Mouse (Mus musculus) thymus, postnatal 36 days (tissue): ENCODE measurements at regions not wholly inside any gene's neighbourhood (a gene's known extent, or its start where the extent isn't known, plus 50 kb on each side); places are given as distances from the start of the nearest gene placed in this dataset.

Experiments used
- DNase-seq, 2 experiments: peaks; one replicate each; pipeline ENCODE4 v3.0.0; 2022; ENCODE audit warnings: mixed read lengths in 2 of 2

DNA sequence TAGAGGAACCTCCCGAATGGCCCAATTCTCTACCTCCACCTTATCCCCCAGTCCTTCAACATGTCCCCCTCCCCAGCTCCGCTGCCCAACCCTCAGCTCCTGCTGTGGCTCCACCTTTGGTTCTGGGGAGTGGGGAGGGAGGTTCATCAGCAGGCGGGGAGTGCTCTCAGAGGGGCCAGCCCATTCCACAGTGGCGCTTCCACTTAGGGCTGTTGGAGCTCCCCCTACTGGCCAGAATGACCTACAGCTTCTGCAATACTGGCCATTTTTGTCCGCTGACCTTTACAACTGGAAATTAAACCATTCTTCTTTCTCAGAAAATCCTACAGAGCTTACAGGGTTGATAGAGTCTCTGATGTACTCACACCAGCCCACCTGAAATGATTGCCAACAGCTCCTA lies 508.0 kb upstream of the Klhl4 start:
- peak; percentile 24 to 31 for DNase-seq

DNA sequence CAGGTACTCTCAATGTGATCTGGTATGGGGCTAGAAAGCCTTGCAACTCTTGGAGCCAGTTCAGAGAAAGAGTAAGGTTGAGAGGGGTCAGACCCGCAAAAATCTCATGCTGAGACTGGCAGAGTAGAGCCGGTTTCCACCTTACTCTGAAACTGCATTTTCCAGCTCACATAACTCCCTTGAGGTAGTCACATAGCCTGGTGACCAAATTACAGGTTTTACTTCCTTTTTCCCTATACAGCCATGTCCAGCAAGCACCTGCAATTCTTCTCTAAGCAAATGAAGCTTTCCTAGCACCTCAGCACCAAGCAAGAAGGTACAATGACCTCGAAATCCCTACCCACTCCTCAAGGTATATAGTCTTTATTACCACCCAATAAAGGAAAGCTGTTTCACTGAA lies 481.0 kb upstream of the Klhl4 start:
- no peak for DNase-seq

DNA sequence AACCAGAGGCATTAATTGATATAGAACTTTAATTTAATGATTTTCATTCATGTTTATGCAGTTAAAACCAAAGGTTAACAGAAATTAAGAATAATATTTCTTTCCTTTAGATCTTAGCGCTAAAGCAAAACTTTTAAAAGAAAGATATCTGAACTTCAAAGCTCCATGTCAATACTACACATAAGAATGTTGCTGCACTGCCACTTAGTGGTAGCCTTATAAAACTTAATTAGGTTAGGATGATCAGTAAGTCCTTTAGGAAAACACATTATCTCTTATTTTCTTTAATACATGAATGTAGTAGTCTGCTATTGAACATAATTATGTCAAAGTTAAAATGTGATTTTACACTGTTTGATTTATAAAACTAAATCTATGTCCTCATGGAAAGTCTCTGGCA lies 432.9 kb upstream of the Klhl4 start:
- DNase-seq, result no peak
